Mouse (Mus musculus) kidney, postnatal 25 days (tissue): ENCODE data around the gene Neil1.
A peak's percentile ranks its signal among the peaks of the same experiment; 100 is the strongest.

Source experiments
- DNase-seq, 2 experiments: peaks; one replicate each; pipeline ENCODE4 v3.0.0; 2021; ENCODE audit warnings: mixed read lengths in 2 of 2

Neil1 gene

GRCm38 (mm10) chr9:57138507-57138906 is 9.6 kb downstream of the Neil1 start:
- DNase-seq, result no peak

DNA sequence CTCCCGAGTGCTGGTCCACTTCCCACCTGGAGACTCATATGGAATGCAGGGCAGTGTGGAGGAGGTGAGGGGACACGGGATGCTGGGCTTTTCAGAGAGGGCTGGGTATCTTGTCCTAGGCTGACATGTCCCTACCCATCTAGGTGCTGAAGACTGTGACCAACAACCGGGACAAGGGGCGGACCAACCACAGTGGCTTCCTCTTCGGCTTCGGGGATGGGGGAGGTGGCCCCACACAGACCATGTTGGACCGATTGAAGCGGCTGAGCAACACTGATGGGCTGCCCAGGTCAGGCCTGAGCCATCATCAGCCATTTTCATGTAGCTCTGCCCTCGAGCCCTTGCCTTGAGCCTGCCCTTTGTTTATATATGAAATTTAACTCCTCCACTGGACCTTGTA is 10.3 kb downstream of the Neil1 start:
- DNase-seq, result no peak

GRCm38 (mm10) chr9:57137246-57137645 is 10.9 kb downstream of the Neil1 start:
- no peak for DNase-seq

- peak; percentile 97 to 99 for DNase-seq
Observed at GRCm38 (mm10) chr9:57130577-57131433, 17.3 kb downstream of the Neil1 start, which contains the start of gene Man2c1. TSS of gene Man2c1 (plus strand) at chr9:57130690.

GRCm38 (mm10) chr9:57129641-57130040 is 18.5 kb downstream of the Neil1 start:
- no peak for DNase-seq

GRCm38 (mm10) chr9:57117261-57117755 is 30.8 kb downstream of the Neil1 start:
- DNase-seq, result peak; percentile 18 to 70
